Mouse (Mus musculus): ENCODE results near the gene Ran. TPM values are rescaled to one million over a fixed set of nuclear protein-coding genes. Genes with fewer than 3 reads are reported as not detected.
A peak's percentile ranks its signal among the peaks of the same experiment; 100 is the strongest.

Ran gene
- total and polyA plus RNA-seq, 3 experiments, result 44.4 to 99.2 (median 88.2) TPM

GRCm38 (mm10) chr5:129018782-129019489 is 933 bp upstream of the Ran start:
- no peak overlapping the region for H3K9ac ChIP-seq (ENCODE audit: low read depth, low read length)
- peaks cover 9% of the 10 kb centered on the region for H3K36me3 ChIP-seq (ENCODE audit: control insufficient read depth, insufficient read depth, low read length)
- DNase-seq, result no peak
- intact Hi-C loops (cut with DNase I), result no loop called here
- 77% methylated on average over 13 of the region's 13 CpGs for WGBS
- TF ChIP-seq POLR2A (IDR thresholded peaks at IDR 0.05; ENCODE audit: insufficient read depth, low read depth, low read length) (no peak), CTCF (IDR thresholded peaks at IDR 0.05) (no peak), EP300 (IDR thresholded peaks at IDR 0.05; ENCODE audit: insufficient read depth, low read depth, low read length) (no peak)
- peaks cover 1% of the 10 kb centered on the region for H3K4me1 ChIP-seq (ENCODE audit: control insufficient read depth, insufficient read depth, low read length)
- H3K4me3 ChIP-seq, result peak overlapping the region; percentile 81
- peak overlapping the region; percentile 78 for H3K27ac ChIP-seq
- H3K27me3 ChIP-seq (ENCODE audit: control insufficient read depth, insufficient read depth, low read length), result no peaks in the 10 kb centered on the region
- peaks cover 2% of the 10 kb centered on the region; the same call in 1 of the 2 replicates for H3K79me2 ChIP-seq (replicated peaks; ENCODE audit: control insufficient read depth, insufficient read depth, low read length)

- peak overlapping the region; percentile 92 for H3K27ac ChIP-seq
- peaks cover 1% of the 10 kb centered on the region for H3K4me1 ChIP-seq (ENCODE audit: control insufficient read depth, insufficient read depth, low read length)
- DNase-seq, result no peak
- intact Hi-C loops (cut with DNase I), result loop anchor here (1.0 to 10.0 kb wide), 2 partner anchors 12 to 1155 kb away; partner anchors contain the start of genes Rabgef1 and Stx2
- under 1% methylated on average over 50 of the region's 56 CpGs for WGBS
- peak overlapping the region; percentile 90 for H3K9ac ChIP-seq (ENCODE audit: low read depth, low read length)
- peak overlapping the region; percentile 95 for H3K4me3 ChIP-seq
- peaks cover 9% of the 10 kb centered on the region for H3K36me3 ChIP-seq (ENCODE audit: control insufficient read depth, insufficient read depth, low read length)
- peaks cover 2% of the 10 kb centered on the region; the same call in 1 of the 2 replicates for H3K79me2 ChIP-seq (replicated peaks; ENCODE audit: control insufficient read depth, insufficient read depth, low read length)
- no peak for TF ChIP-seq EP300 (IDR thresholded peaks at IDR 0.05; ENCODE audit: insufficient read depth, low read depth, low read length)
- peak; percentile 23 for TF ChIP-seq CTCF (IDR thresholded peaks at IDR 0.05)
- no peaks in the 10 kb centered on the region for H3K27me3 ChIP-seq (ENCODE audit: control insufficient read depth, insufficient read depth, low read length)
These were observed 415 bp downstream of the Ran start for GRCm38 (mm10) chr5:129020300-129020668.

GRCm38 (mm10) chr5:129020731-129021130 is 862 bp downstream of the Ran start:
- H3K4me3 ChIP-seq, result peak overlapping the region; percentile 95
- no peaks in the 10 kb centered on the region for H3K27me3 ChIP-seq (ENCODE audit: control insufficient read depth, insufficient read depth, low read length)
- peaks cover 2% of the 10 kb centered on the region; the same call in 1 of the 2 replicates for H3K79me2 ChIP-seq (replicated peaks; ENCODE audit: control insufficient read depth, insufficient read depth, low read length)
- intact Hi-C loops (cut with DNase I), result loop anchor here (1.0 to 10.0 kb wide), 2 partner anchors 12 to 1154 kb away; partner anchors contain the start of genes Rabgef1 and Stx2
- DNase-seq, result peak in 1 of 2 experiments; percentile 44
- no peak for TF ChIP-seq CTCF (IDR thresholded peaks at IDR 0.05)
- TF ChIP-seq POLR2A (IDR thresholded peaks at IDR 0.05; ENCODE audit: insufficient read depth, low read depth, low read length), result no peak
- no peak for TF ChIP-seq EP300 (IDR thresholded peaks at IDR 0.05; ENCODE audit: insufficient read depth, low read depth, low read length)
- WGBS, result 2% methylated on average over 28 of the region's 28 CpGs
- peaks cover 1% of the 10 kb centered on the region for H3K4me1 ChIP-seq (ENCODE audit: control insufficient read depth, insufficient read depth, low read length)
- peak overlapping the region; percentile 90 for H3K9ac ChIP-seq (ENCODE audit: low read depth, low read length)
- H3K36me3 ChIP-seq (ENCODE audit: control insufficient read depth, insufficient read depth, low read length), result peaks cover 9% of the 10 kb centered on the region
- H3K27ac ChIP-seq, result peak overlapping the region; percentile 92

DNA sequence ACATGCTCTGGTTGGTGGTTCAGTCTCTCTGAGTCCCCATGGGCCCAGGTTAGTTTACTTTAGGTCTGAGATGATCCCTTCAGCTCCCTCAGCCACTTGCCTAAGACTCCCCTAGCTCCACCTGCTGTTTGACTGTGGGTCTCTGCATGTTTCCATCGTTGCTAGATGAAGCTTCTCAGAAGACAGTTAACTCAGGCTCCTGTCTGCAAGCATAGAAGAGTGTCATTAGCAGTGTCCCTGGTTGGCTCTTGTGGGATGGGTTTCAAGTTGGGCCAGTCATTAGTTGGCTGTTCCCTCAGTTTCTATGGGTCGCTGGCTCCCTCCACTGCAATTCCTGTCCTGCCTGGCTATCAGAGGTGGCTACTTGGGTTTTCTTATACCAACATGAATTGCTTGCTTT is 5.2 kb downstream of the Ran start:
- Histone ChIP-seq H3K79me2 (replicated peaks; ENCODE audit: control insufficient read depth, insufficient read depth, low read length) (peaks cover 2% of the 10 kb centered on the region; the same call in 1 of the 2 replicates), H3K9ac (ENCODE audit: low read depth, low read length) (no peak overlapping the region), H3K27ac (no peak overlapping the region), H3K36me3 (ENCODE audit: control insufficient read depth, insufficient read depth, low read length) (peaks cover 9% of the 10 kb centered on the region), H3K4me3 (no peak overlapping the region), H3K4me1 (ENCODE audit: control insufficient read depth, insufficient read depth, low read length) (peaks cover 1% of the 10 kb centered on the region), H3K27me3 (ENCODE audit: control insufficient read depth, insufficient read depth, low read length) (no peaks in the 10 kb centered on the region)
- no peak for DNase-seq
- WGBS, result 54% methylated on average over 2 of the region's 2 CpGs
- TF ChIP-seq CTCF (IDR thresholded peaks at IDR 0.05) (no peak), POLR2A (IDR thresholded peaks at IDR 0.05; ENCODE audit: insufficient read depth, low read depth, low read length) (no peak), EP300 (IDR thresholded peaks at IDR 0.05; ENCODE audit: insufficient read depth, low read depth, low read length) (no peak)
- intact Hi-C loops (cut with DNase I), result loop anchor here (10.0 kb wide), 1 partner anchor 1150 kb away; the partner anchor contains the start of gene Rabgef1

GRCm38 (mm10) chr5:129025725-129026124 is 5.9 kb downstream of the Ran start:
- DNase-seq, result no peak
- H3K36me3 ChIP-seq (ENCODE audit: control insufficient read depth, insufficient read depth, low read length), result peaks cover 9% of the 10 kb centered on the region
- H3K4me3 ChIP-seq, result no peak overlapping the region
- no peak overlapping the region for H3K27ac ChIP-seq
- intact Hi-C loops (cut with DNase I), result loop anchor here (10.0 kb wide), 1 partner anchor 1149 kb away; the partner anchor contains the start of gene Rabgef1
- 96% methylated on average over 2 of the region's 2 CpGs for WGBS
- peaks cover 1% of the 10 kb centered on the region for H3K4me1 ChIP-seq (ENCODE audit: control insufficient read depth, insufficient read depth, low read length)
- TF ChIP-seq POLR2A (IDR thresholded peaks at IDR 0.05; ENCODE audit: insufficient read depth, low read depth, low read length), result no peak
- TF ChIP-seq EP300 (IDR thresholded peaks at IDR 0.05; ENCODE audit: insufficient read depth, low read depth, low read length), result no peak
- TF ChIP-seq CTCF (IDR thresholded peaks at IDR 0.05), result no peak
- H3K79me2 ChIP-seq (replicated peaks; ENCODE audit: control insufficient read depth, insufficient read depth, low read length), result peaks cover 1% of the 10 kb centered on the region; the same call in 1 of the 2 replicates
- no peak overlapping the region for H3K9ac ChIP-seq (ENCODE audit: low read depth, low read length)
- H3K27me3 ChIP-seq (ENCODE audit: control insufficient read depth, insufficient read depth, low read length), result no peaks in the 10 kb centered on the region

DNA sequence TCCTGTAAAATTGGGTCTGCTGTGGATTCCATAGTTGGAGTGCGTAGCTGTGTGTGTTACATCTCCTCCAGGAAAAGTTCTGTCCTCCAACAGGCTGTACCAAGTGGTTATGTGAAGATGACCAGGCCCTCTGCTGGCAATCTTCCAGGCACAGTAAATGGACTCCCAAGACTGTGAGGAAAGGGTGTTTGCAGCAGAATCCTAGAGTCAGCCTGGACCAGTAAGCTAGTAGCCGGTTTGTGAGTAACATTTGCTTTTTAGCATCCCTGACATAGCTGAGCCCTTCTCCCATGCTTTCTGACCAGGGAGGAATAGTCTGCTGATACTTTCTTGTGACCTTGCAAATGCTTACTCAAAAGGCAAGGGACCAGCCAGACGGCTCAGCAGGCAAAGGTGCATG is 6.3 kb downstream of the Ran start:
- Histone ChIP-seq H3K79me2 (replicated peaks; ENCODE audit: control insufficient read depth, insufficient read depth, low read length) (no peaks in the 10 kb centered on the region), H3K9ac (ENCODE audit: low read depth, low read length) (no peak overlapping the region), H3K36me3 (ENCODE audit: control insufficient read depth, insufficient read depth, low read length) (peaks cover 6% of the 10 kb centered on the region), H3K27ac (no peak overlapping the region), H3K4me3 (no peak overlapping the region), H3K27me3 (ENCODE audit: control insufficient read depth, insufficient read depth, low read length) (no peaks in the 10 kb centered on the region), H3K4me1 (ENCODE audit: control insufficient read depth, insufficient read depth, low read length) (peaks cover 1% of the 10 kb centered on the region)
- DNase-seq, result no peak
- no peak for TF ChIP-seq EP300 (IDR thresholded peaks at IDR 0.05; ENCODE audit: insufficient read depth, low read depth, low read length)
- TF ChIP-seq CTCF (IDR thresholded peaks at IDR 0.05), result no peak
- TF ChIP-seq POLR2A (IDR thresholded peaks at IDR 0.05; ENCODE audit: insufficient read depth, low read depth, low read length), result no peak
- 91% methylated on average over 3 of the region's 3 CpGs for WGBS
- intact Hi-C loops (cut with DNase I), result loop anchor here (10.0 kb wide), 1 partner anchor 1149 kb away; the partner anchor contains the start of gene Rabgef1
